Mouse (Mus musculus) liver (tissue): ENCODE measurements around the gene Tpst1.
A peak's percentile ranks its signal among the peaks of the same experiment; 100 is the strongest.
"Not testable (repeated sequence)": the region's sequence is repeated elsewhere in the genome, so short reads cannot be mapped to it uniquely, and the experiment has no call there.

Source experiments
- DNase-seq: peaks from one replicate; pipeline ENCODE4 v3.0.0-alpha.2; 2020; ENCODE audit warnings: mixed read lengths

Gene Tpst1

DNA sequence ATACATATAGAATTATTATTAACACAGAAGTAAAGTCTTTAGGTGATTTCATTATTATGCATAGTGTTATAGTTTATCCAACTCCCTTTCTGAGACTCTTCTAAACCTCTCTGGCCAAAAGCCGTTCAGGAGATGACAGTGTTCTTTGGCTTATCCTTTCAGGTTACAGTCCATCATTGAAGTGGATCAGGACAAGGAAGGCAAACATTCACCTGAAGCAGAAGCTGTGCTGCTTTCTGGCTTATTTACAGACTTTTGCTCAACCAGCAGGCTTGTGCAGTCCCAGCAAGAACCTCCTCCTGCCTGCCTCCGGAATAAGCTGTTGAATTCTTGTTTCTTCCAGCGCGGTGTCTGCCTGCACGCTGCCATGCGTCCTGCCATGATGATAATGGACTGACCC is at the start of gene Tpst1:
Gene Tpst1 (plus strand): TSS at position 301 of the 400 bp plus-strand sequence.
- no peak for DNase-seq

- peak; percentile 90 for DNase-seq
Observed at GRCm38 (mm10) chr5:130023767-130024539, 49.2 kb upstream of the Tpst1 start.

DNA sequence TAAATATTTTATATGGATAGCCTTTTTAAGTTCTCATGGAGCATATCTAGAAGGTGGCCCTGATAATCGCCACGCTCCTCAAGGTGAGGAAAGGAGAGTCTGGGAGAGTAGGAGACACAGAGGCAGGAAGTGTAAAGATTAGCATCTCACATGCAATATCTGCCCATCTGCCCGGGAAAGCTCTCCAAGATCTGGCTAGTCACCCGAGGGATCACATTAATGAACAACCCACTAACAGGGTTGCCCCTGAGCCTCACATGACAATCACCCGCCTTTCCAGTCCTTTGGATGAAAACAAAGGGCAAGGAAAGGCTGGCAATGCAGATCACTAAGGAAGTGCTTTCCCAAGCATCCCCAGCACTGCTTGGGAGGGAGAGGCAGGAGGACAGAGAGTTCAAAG is 46.0 kb upstream of the Tpst1 start:
- no peak for DNase-seq

GRCm38 (mm10) chr5:130027696-130028095 is 45.4 kb upstream of the Tpst1 start:
- no peak for DNase-seq

DNA sequence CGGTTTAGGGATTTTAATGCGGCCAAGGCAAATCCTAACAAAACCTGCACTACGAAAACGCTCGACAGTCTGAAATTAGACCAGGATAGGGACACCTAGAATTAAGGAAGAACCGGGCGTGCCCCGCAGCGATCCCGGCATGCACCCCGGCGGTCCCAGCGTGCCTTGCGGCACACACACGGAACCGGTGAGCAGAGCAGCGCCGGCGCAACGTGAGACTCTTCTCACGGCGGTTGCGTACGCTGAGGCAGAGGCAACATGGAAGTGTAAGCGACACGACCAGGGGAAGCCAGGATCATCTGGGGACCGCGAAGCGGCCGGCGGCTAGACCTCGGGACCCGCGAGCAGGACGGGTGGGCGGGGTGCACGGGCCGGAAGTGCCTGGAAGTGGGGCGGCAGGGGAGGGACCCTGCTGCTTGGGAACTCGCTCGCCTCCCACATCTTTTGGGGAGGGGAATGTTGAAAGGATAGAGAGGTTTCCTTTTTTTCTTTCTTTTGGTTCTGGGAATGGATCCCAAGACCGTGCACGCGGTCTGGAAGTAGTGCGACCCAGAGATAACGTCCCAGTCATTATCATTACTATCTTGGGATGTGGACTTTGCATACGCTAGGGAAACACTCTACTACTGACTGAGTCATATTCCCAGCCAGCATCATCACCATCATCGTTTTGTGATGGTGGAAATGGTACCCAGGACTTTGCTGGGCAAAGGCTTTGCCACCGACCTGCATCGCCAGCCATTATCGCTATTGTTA is 43.8 kb upstream of the Tpst1 start, which contains the start of the genes Asl and Crcp:
Gene Asl (minus strand): TSS at position 106 of the 756 bp plus-strand sequence.
Gene Crcp (plus strand): TSS at position 149 of the 756 bp plus-strand sequence.
- peak; percentile 90 for DNase-seq

- DNase-seq = no peak
Observed at GRCm38 (mm10) chr5:130031410-130032390, 41.4 kb upstream of the Tpst1 start.

DNA sequence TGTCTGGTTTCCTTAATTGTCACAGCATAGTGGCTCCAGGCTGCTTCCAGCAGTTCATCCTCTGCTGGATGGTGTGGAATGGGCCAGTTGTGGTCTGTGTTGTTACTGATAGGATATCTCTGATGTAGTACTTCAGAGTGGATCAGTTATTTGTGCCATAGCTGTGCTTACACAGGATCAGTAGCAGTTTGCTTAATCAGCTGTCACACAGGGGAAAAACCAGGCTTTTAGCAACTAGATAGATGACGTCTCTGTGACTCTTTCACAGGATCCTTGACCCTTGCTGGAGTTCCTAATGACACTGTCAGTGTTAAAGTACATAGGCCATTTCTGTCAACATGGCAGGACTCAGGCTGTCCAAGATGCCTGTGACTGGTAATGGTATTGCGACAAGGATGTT is 39.3 kb upstream of the Tpst1 start:
- no peak for DNase-seq

GRCm38 (mm10) chr5:130036300-130036699 is 36.8 kb upstream of the Tpst1 start:
- DNase-seq = not testable (repeated sequence)

- DNase-seq = peak; percentile 70
Observed at GRCm38 (mm10) chr5:130037752-130038455, 35.2 kb upstream of the Tpst1 start.

GRCm38 (mm10) chr5:130040797-130041196 is 32.3 kb upstream of the Tpst1 start:
- DNase-seq = no peak

GRCm38 (mm10) chr5:130041262-130041661 is 31.9 kb upstream of the Tpst1 start:
- DNase-seq = no peak

GRCm38 (mm10) chr5:130043741-130044140 is 29.4 kb upstream of the Tpst1 start:
- no peak for DNase-seq

GRCm38 (mm10) chr5:130044201-130044695 is 28.9 kb upstream of the Tpst1 start:
- peak; percentile 24 for DNase-seq

GRCm38 (mm10) chr5:130046100-130046499 is 27.0 kb upstream of the Tpst1 start:
- DNase-seq = no peak

GRCm38 (mm10) chr5:130046589-130046988 is 26.5 kb upstream of the Tpst1 start:
- no peak for DNase-seq

DNA sequence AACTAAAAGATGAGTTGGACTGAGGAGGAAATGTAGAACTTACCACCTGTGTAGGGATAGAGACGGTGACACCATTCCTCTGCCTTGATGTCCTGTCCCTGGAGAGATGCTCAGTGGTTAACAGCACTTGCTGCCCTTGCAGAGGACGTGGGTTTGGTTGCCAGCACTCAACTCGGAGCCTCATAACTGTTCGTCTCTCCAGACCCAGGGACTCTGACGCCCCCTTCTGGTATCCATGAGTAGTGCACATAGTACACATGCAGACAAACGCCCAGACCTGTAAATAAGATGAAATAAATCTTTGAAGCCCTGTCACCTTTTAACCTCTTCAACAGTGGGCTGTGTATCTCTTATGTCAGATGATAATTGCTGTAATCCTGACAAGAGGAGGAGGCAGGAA is 26.1 kb upstream of the Tpst1 start:
- DNase-seq = no peak

DNA sequence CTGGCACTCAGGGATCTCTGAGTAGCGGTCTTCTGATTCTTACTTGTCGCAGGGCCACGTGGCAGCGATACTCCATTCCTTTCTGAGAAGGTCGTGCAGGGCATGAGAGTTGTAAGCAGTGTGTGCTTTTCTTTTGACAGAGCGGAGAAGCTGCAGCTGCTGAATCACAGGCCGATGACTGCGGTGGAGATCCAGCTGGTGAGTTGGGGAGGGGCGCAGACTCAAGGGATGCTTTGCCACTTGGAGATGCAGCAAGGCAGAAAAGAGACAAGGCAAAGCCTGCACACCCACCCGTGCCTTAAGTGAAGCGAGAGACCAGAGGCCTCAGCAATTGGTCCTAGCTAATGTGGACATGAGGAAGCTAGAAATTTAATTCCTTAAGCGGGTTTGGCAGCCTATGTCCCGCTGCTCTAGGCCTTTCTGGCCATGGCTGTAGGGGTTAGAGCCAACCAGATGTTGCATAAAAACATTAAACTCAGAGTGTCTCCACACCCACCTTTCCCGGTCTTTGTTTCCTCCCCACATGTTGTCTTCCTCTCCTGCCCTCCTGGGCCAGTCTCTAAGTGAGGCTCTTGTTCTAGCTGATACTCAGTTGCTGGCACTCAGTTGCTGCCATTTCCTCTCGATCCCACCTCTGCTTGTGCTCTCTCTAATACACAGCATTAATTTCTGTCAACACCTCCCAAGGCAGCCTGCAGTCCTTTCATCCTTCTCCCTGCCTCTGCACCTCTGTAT is 24.2 kb upstream of the Tpst1 start:
- no peak for DNase-seq

GRCm38 (mm10) chr5:130050416-130050815 is 22.7 kb upstream of the Tpst1 start:
- no peak for DNase-seq

- DNase-seq = no peak
Observed at GRCm38 (mm10) chr5:130051073-130051860, 21.9 kb upstream of the Tpst1 start.

GRCm38 (mm10) chr5:130052510-130052909 is 20.6 kb upstream of the Tpst1 start:
- no peak for DNase-seq
